Mouse (Mus musculus) natural killer cell, adult 2 months (primary cell): Measurements from ENCODE around the gene Ispd.

Experiments
- DNase-seq, 2 experiments: peaks; one replicate each; pipeline ENCODE4 v3.0.0; 2022; ENCODE audit warnings: low spot score in 2 of 2

Ispd gene

DNA sequence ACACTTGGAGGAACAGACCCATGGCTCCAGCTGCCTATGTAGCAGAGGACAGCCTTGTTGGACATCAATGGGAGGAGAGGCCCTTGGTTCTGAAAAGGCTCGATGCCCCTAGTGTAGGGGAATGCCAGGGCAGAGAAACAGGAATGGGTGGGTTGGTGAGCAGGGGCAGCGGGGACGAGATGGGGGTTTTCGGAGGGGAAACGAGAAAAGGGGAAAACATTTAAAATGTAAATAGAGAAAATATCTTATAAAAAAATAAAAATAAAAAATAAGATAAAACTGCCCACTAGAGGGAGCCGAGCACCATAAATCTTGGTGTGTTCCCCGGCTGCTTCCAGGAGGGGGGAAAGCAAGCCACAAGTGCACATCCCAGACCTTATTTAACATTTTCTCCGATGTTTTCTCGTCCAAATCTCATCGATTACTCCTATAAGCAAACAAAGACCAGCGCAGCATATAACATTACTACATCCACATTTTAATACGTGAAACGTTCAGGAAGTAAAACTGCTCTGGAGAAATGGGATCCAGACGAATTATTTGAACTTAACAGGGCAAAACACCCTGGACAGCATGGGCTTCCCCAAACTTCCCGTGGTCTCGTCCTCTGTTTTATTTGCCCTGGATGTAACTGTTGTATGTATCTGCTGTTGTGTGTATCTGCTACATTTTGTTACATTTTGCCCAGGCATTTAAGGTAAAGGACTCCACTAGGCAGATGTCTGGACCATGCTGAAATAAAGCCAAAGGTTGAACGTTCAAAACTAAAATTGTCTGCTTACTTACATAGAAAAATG, 332.8 kb downstream of the Ispd start:
- no peak for DNase-seq

GRCm38 (mm10) chr12:36717526-36717925, 336.3 kb downstream of the Ispd start:
- no peak for DNase-seq

GRCm38 (mm10) chr12:36718417-36718816, 337.2 kb downstream of the Ispd start:
- no peak for DNase-seq

GRCm38 (mm10) chr12:36719074-36719473, 337.8 kb downstream of the Ispd start:
- no peak for DNase-seq

DNA sequence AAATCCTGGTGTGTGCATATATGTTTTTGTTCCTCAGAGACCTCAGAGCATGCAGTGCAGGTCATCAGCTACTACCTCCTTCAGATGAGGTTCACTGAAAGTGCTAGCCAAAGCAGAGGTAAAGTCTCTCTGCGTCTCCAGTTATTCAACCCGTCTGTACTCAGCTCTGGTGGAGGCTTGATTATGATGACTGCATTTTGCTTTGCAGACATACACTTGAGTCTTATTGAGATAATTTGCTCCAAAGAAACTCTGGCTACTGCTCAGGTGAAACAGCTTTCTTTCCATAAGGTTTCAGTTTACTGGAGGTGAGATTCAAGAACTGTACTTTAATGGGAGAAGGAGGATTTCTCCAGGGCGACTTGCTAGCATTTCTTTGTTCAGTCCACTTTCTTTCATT, 339.5 kb downstream of the Ispd start:
- no peak for DNase-seq

DNA sequence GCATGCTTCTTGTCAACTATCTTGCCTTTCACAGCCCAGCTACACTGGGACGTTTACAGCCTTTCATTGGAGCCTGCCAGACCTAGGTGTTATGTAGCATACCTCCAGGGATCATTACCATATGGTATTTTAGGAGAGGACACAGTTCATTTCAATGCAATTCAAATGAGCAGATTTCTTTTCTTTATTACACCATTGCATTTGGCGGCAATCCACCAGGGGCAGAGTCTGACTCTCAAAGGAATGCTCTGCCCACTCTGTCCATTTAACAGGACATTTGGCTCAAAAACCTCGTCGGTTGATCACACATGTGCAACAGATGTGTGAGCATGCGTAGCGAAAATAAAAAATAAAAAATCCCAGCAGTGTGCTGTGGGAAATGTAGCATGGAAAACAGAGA, 340.0 kb downstream of the Ispd start:
- DNase-seq, result no peak

- no peak for DNase-seq
These were observed 341.5 kb downstream of the Ispd start for GRCm38 (mm10) chr12:36722754-36723153.

DNA sequence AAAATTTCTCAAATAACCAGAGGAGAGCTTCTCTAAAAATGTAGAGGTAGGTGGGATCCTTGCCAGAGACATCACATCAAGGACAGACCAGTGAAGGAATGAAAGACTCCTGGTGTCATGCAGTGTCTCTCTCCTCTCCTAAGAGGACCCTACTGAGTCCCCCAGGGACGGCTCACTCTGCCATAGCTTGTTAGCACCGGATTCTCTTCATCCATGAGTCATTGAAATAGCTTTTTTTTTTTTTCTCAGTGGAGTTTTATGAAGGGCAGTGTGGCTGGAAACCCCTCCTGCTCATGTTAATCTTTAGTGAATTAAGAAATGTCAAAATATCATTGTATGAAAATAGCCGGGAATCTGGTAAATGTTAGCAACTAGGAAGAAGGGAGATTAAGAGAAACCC, 342.1 kb downstream of the Ispd start:
- no peak for DNase-seq

DNA sequence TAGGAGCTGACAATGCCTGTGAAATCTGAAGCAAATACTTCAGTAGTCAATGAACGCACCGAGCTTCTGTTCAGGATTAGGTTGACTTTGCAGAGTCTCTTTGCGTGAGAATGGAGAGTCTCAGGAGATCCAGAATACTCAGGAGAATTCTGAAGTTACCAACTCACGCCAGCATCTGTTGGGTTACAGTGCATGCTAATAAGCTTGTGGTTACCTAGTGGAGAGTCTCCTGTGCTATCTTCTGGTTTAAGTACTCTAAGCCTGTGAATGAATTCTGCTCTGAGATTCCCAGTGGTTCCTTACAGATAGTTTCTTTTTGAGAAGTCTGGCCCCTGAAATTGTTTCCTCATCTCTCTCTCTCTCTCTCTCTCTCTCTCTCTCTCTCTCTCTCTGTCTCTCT, 343.0 kb downstream of the Ispd start:
- no peak for DNase-seq

DNA sequence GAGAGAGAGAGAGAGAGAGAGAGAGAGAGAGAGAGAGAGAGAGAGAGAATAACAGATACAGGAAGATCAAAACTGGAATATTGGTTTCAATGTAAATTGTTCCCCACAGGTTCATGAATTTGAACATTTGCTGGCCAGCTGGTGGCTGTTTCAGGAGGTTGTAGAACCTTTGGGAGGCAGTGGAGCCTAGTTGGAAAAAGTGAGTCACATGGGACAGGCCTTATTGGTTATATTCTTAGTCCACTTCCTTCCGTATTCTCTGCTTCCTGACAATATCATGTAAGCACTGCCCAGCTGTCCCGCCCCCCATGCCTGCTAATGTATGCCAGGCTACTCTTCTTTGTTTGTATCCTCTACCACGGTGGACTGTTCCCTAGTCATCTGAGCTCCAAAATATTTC, 344.0 kb downstream of the Ispd start:
- no peak for DNase-seq

GRCm38 (mm10) chr12:36726026-36726425, 344.8 kb downstream of the Ispd start:
- DNase-seq, result no peak

- DNase-seq, result no peak
These were observed 352.6 kb downstream of the Ispd start for GRCm38 (mm10) chr12:36733673-36734371.
